Mouse (Mus musculus): ENCODE results near the gene Tbkbp1. TPM values are rescaled to one million over a fixed set of nuclear protein-coding genes. Genes with fewer than 3 reads are reported as not detected.
"Not testable (repeated sequence)": the region's sequence is repeated elsewhere in the genome, so short reads cannot be mapped to it uniquely, and the experiment has no call there.

Tbkbp1 gene
- 10 to 100 TPM; 13.3 to 16.7 TPM for total RNA-seq (2021)

DNA sequence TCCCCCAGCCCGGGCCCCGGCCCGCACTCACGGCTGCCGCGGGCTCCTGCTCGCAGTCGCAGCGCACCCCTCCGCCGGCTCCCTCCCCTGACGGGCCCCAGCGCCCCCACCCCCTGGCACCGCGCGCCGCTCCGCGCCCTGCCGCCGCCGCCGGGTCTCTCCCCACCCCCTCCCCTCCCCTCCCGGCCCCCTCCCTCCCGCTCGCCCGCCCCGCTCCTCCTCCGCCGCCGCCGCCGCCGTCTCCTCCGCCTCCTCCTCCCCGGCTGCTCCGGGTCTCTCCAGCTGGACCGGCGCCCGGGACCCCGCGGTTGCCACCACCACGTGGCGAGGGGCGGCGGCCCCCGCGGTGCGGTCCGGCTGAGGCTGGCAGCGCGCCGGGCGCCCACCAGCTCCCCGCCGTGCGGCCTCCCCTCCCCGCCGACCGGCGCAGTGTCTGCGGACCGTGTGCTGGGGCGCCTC, at the start of gene Tbkbp1:
TSS of gene Tbkbp1 (minus strand) at position 153 of the 459 bp plus-strand sequence.
- DNase-seq (ENCODE audit: low spot score) = no peak
- intact Hi-C loops (cut with DNase I) = no loop called here

GRCm38 (mm10) chr11:97199519-97199918, 48.2 kb upstream of the Tbkbp1 start:
- intact Hi-C loops (cut with DNase I) = loop anchor here (2.0 to 5.0 kb wide), 2 partner anchors 113 to 129 kb away; no protein-coding TSS in a partner anchor
- DNase-seq (ENCODE audit: low spot score) = no peak

DNA sequence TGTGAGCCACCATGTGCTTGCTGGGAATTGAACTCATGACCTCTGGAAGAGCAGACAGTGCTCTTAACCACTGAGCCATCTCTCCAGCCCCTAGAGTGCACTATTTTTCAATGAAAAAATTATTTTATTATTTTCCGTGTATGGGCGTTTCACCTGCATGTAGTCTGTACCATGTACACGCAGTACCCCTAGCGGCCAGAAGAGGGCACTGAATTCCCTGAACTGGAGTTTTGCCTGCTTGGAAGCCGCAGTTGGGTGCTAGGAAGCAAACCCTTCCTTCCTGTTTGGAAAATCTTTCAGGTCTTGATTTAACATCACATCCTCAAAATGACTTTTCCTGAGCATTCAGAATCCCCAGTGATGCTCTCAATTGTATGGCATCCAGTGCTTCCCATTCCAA, 47.3 kb upstream of the Tbkbp1 start:
- intact Hi-C loops (cut with DNase I) = loop anchor here (2.0 to 5.0 kb wide), 2 partner anchors 114 to 130 kb away; no protein-coding TSS in a partner anchor
- no peak for DNase-seq (ENCODE audit: low spot score)

DNA sequence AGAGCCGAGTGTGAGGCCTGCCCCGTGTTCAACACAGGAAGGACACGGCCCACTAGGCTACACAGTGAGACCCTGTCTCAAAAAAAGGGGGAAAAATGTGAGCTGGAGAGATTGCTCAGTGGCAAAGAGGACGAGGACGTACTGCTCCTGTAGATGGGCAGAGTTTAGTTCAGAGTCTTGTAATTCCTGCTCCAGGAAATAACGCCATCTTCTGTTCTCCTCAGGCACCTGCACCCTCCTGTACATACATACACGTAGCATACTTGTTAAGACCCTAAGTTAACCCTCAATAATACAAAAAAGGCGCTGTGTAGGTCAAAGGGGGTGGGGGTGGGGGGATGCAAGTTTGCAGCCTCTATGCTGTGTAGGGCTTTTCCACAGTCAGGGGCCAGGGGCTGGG, 45.7 kb upstream of the Tbkbp1 start:
- intact Hi-C loops (cut with DNase I) = loop anchor here (5.0 kb wide), 1 partner anchor 115 kb away; no protein-coding TSS in a partner anchor
- DNase-seq (ENCODE audit: low spot score) = no peak

GRCm38 (mm10) chr11:97196541-97196940, 45.2 kb upstream of the Tbkbp1 start:
- DNase-seq (ENCODE audit: low spot score) = no peak
- intact Hi-C loops (cut with DNase I) = loop anchor here (5.0 kb wide), 1 partner anchor 116 kb away; no protein-coding TSS in a partner anchor

- DNase-seq (ENCODE audit: low spot score) = no peak
These were observed 41.3 kb upstream of the Tbkbp1 start for GRCm38 (mm10) chr11:97192621-97192951.

GRCm38 (mm10) chr11:97191915-97192620, 40.8 kb upstream of the Tbkbp1 start:
- intact Hi-C loops (cut with DNase I) = no loop called here
- DNase-seq (ENCODE audit: low spot score) = no peak

More at GRCm38 (mm10) chr11:97192621-97192951, 41.3 kb upstream of the Tbkbp1 start:
- intact Hi-C loops (cut with DNase I) = no loop called here

DNA sequence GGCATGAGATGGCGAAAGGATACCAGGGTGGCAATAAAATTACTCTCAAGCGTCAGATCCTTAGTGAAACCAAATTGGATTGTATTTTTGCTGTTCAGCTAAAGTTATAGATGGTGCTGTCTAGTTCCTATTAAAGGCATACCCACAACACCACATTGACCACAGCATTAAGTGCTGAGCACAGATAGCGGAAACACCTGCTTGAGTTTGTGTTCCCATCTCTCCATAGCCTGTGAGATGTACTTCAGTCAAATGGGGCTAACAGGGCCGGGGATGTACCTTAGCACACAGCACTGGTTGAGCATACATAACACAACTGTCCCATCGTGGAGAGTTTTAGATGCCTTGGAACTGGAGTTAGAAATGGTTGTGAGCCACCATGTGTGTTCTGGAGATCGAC, 39.7 kb upstream of the Tbkbp1 start:
- intact Hi-C loops (cut with DNase I) = no loop called here
- no peak for DNase-seq (ENCODE audit: low spot score)

DNA sequence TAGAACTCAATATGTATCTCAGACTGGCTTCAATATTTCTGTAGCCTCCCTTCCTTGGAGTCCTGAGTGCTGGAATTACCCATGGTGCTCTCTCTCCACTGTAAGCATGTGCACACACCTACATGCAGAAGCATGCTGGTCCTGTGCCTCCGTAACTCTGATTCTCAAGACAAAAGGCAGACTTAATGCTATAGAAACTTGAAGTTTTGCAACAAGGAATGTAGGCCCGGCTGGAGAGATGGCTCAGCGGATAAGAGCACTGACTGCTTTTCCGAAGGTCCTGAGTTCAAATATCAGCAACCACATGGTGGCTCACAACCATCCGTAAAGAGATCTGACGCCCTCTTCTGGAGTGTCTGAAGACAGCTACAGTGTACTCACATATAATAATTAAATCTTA, 38.4 kb upstream of the Tbkbp1 start:
- DNase-seq (ENCODE audit: low spot score); intact Hi-C loops (cut with DNase I): not testable (repeated sequence)

- intact Hi-C loops (cut with DNase I) = no loop called here
These were observed 37.9 kb upstream of the Tbkbp1 start for GRCm38 (mm10) chr11:97189231-97189630.

GRCm38 (mm10) chr11:97188643-97188955, 37.3 kb upstream of the Tbkbp1 start:
- intact Hi-C loops (cut with DNase I) = no loop called here
- DNase-seq (ENCODE audit: low spot score) = no peak

More at GRCm38 (mm10) chr11:97189231-97189630, 37.9 kb upstream of the Tbkbp1 start:
- no peak for DNase-seq (ENCODE audit: low spot score)

- intact Hi-C loops (cut with DNase I) = no loop called here
- DNase-seq (ENCODE audit: low spot score) = peak; percentile 99
These were observed 36.7 kb upstream of the Tbkbp1 start, which contains the start of gene Kpnb1 for GRCm38 (mm10) chr11:97187764-97188642. Kpnb1 (minus strand) TSS chr11:97187881.

DNA sequence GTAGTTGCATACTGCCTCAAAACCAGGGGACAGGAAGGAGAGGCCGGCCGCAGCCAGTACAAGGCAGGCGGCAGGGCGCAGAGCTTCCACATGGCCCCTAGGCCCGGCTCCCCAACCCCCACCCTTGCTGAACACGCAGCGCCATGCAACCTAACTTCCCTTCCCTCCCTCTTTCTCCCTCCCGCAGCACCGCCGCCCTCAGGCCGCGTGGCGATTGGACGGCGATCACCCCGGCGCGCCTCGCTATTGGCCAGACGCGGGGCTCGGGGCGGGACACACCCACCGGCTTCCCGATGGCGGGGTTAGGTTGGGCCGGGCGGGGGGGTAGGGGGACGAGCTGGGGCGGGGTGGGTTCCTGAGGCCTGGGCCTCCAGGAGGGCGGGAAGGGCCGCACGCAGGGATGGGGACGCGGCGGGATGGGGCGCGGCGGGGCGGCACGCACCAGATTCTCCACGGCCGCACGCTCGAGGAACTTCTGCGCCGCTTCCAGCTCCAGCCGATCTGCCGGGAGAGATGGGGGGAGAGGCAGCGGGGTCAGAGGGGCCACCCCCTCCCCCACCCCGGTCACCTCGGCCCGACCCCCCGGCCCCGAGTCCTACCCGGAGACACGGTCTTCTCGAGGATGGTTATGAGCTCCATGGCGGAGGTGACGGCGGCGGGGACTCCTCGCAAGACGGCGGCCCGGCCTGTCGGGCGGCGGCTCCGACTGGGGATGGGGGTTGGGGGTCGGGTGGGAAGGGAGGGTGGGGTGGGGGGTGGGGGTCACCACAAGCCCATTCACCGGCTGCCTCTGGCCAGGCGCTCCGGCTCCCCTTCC, 35.9 kb upstream of the Tbkbp1 start:
- intact Hi-C loops (cut with DNase I) = no loop called here
- DNase-seq (ENCODE audit: low spot score) = peak; percentile 96

DNA sequence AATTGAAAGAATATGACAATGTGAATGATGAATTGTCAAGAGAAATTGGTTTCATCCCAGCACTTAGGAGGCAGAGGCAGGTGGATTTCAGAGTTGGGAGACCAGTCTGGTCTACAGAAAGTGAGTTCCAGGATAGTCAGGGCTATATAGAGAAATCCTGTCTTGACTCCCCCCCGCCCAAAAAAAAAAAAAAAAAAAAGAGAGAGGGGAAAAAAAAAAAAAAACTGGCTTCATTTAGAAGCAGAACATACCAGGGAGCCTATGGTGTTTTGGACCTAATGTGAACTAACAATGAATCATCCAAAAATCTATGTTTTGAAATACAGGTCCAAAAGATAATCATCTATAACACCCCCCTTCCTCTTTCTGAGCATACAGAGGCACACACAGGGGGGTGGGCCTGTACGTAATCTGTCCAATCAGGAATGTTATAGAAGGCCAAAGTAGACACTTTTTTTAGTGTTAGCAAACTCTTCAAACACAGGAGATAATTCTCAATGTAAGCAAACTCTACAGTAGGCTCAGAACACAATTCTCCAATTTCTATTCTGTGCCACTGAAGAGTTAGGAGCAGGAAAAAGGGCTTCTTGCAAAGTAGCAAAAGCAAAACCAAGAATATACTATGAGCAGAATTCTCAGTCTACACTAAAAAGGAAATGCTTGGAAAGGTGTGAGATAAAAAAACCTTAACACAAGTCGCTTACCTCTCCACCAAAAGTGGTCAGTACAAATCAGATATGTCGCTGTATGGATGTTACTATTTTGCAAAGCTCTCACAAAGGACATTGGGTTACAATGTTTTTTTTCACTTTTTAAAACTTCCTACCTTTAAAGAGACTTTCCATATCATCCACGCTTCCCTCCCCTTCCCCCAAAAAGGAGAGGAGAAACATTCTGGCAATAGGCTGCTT, 34.7 kb upstream of the Tbkbp1 start:
- intact Hi-C loops (cut with DNase I) = no loop called here
- DNase-seq (ENCODE audit: low spot score) = no peak

- intact Hi-C loops (cut with DNase I) = loop anchor here (5.0 kb wide), 1 partner anchor 203 kb away; the partner anchor contains the start of gene Sp2
- DNase-seq (ENCODE audit: low spot score) = no peak
These were observed 33.6 kb upstream of the Tbkbp1 start for GRCm38 (mm10) chr11:97184875-97185274.

DNA sequence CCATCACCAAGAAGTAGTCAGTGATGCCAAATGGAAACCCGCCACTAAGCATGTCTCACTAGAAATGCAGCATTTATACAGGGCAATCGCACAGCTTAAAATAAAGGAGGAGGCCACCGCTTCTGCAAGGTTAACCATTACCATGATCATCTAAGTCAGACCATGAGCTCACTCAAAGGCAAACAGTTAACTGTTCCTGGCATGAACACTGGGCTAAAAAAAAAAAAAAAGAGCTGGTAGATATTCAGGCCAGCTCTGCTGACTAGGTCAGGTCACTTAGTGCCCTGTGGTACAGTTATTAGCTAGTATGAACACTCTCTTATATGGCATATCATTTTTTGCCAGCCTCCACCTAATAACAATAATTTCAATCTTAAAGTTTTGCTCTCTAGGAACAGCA, 31.2 kb upstream of the Tbkbp1 start:
- intact Hi-C loops (cut with DNase I) = loop anchor here (5.0 kb wide), 1 partner anchor 200 kb away; the partner anchor contains the start of gene Sp2

DNA sequence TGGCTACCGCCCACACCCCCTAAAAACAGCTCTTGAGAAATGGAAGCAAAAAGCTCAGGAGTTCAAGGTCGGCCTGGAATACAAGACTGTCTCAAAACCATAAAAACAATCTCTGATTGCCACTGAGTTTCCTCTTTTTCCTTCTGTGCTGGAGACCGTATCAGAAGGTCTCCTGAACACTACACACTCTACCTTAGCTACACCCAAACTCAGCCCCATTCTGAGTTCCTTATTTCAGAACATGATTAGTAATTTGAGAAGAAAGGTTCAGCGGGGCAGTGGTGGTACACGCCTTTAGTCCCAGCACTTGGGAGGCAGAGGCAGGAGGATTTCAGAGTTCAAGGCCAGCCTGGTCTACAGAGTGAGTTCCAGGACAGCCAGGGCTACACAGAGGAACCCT, 29.8 kb upstream of the Tbkbp1 start:
- no peak for DNase-seq (ENCODE audit: low spot score)
- intact Hi-C loops (cut with DNase I) = loop anchor here (5.0 kb wide), 1 partner anchor 199 kb away; the partner anchor contains the start of gene Sp2

More for the DNA sequence above, 31.2 kb upstream of the Tbkbp1 start:
- no peak for DNase-seq (ENCODE audit: low spot score)

DNA sequence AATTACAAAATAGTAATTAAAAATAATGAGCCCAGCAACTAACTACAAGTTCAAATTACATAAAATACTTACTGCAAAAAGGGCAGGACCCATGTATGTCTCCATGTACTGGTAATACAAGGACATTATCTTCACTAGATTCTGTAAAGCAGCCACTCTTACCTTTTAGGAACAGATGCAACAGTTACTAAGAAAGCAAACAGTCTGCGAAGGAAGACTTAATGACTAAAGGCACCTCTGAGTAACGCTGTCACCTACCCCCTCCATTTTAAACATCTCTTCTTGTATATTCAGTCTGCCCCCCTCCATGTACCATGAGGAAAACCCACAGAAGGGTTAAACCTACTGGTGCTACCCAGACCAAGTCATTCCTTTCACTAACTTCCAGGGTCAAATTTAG, 26.9 kb upstream of the Tbkbp1 start:
- intact Hi-C loops (cut with DNase I) = no loop called here

GRCm38 (mm10) chr11:97176851-97177250, 25.6 kb upstream of the Tbkbp1 start:
- DNase-seq (ENCODE audit: low spot score) = no peak
- intact Hi-C loops (cut with DNase I) = loop anchor here (2.0 kb wide), 1 partner anchor 104 kb away; no protein-coding TSS in a partner anchor

More for the DNA sequence above, 26.9 kb upstream of the Tbkbp1 start:
- DNase-seq (ENCODE audit: low spot score) = no peak

Measured in heart, postnatal 25 days (tissue).